Mouse (Mus musculus): ENCODE results near the gene Pdzrn4.

Pdzrn4 gene

GRCm38 (mm10) chr15:92580742-92581383 lies 184.2 kb downstream of the Pdzrn4 start:
- in situ Hi-C loops (cut with MboI; ENCODE audit: low sequenced_read_pairs): no loop called here

GRCm38 (mm10) chr15:92584357-92585138 lies 187.9 kb downstream of the Pdzrn4 start:
- in situ Hi-C loops (cut with MboI; ENCODE audit: low sequenced_read_pairs): no loop called here

GRCm38 (mm10) chr15:92587431-92587830 lies 190.8 kb downstream of the Pdzrn4 start:
- in situ Hi-C loops (cut with MboI; ENCODE audit: low sequenced_read_pairs): no loop called here

GRCm38 (mm10) chr15:92594721-92595120 lies 198.0 kb downstream of the Pdzrn4 start:
- in situ Hi-C loops (cut with MboI; ENCODE audit: low sequenced_read_pairs): no loop called here

GRCm38 (mm10) chr15:92597011-92597780 lies 200.5 kb downstream of the Pdzrn4 start:
- in situ Hi-C loops (cut with MboI; ENCODE audit: low sequenced_read_pairs): no loop called here

GRCm38 (mm10) chr15:92598380-92599295 lies 202.0 kb downstream of the Pdzrn4 start:
- in situ Hi-C loops (cut with MboI; ENCODE audit: low sequenced_read_pairs): no loop called here

DNA sequence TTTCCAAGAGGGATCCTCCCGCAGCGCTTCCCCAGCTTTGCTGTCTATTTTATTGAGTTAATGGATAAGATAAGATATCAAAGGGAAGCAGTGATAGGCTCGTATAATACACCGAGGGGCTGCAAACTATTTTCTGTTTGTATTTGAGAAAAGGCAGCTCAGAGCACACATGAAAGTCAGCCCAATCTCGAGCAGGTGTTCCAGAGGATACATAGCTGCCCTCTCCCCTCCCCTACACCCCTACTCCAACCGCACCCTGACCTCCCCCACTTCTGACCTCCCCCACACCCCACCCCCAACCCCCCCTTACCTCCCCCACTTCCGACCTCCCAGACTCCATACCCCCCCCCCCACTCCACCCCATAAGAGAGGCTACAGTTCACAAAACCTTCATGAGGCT lies 202.7 kb downstream of the Pdzrn4 start:
- in situ Hi-C loops (cut with MboI; ENCODE audit: low sequenced_read_pairs): no loop called here

DNA sequence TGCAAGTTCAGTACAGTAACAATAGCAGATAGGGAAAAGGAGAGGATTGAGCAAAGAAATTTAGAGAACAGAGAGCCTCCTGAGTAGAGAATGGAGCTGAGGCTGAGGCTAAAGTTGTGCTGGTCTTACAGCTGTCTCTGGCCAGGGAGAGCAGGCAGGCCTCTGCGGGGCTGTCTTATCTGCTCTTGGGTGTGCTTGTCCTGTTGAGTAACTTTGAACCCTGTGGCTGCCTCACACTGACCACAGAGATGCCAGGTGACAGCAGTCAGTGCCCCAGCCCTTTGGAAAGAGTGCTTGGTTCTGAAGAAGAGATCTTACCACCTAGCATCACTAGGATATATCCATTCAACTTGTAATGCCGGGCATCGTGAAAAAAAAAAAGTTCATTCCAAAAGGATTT lies 214.2 kb downstream of the Pdzrn4 start:
- in situ Hi-C loops (cut with MboI; ENCODE audit: low sequenced_read_pairs): no loop called here

GRCm38 (mm10) chr15:92612386-92612785 lies 215.7 kb downstream of the Pdzrn4 start:
- in situ Hi-C loops (cut with MboI; ENCODE audit: low sequenced_read_pairs): no loop called here

DNA sequence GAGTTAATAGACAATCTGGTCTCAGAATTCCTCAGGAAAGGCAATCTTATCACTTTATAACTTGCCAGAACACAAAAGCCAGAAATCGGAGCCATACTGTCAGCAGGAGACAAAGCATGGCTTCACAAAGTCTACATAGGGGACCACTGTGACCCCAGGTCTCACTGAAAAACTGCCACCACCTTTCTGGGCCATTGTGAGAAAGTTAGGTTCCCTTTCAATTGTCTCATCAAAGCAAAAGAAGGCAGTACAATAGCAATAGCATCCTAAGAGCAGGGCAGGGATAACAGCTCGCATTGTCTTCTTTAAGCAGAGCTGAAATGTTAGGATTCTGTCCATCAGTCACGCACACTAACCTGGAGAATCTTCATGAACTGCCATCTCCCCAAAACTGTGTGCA lies 216.5 kb downstream of the Pdzrn4 start:
- in situ Hi-C loops (cut with MboI; ENCODE audit: low sequenced_read_pairs): no loop called here

- in situ Hi-C loops (cut with MboI; ENCODE audit: low sequenced_read_pairs): no loop called here
Measured at GRCm38 (mm10) chr15:92621731-92622234, 225.1 kb downstream of the Pdzrn4 start.

GRCm38 (mm10) chr15:92622323-92622722 lies 225.6 kb downstream of the Pdzrn4 start:
- in situ Hi-C loops (cut with MboI; ENCODE audit: low sequenced_read_pairs): no loop called here

DNA sequence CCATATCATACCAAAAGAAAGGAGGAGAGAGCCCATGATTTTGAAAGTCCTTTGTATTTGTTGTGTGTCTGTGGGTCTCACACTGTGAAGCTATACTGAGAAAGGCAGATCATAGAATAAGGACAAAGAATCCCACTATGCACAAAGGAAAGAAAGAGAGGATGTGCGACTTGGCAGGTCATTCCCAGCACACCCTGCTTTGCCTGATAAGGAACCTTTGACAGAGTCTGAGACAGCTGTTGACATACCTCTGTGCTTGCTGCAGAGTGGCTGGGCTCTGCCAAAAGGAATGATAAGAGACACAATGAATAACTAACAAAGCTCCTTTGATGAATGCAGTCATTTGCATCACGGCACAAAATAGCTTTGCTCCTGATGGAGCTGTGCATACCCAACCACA lies 232.5 kb downstream of the Pdzrn4 start:
- in situ Hi-C loops (cut with MboI; ENCODE audit: low sequenced_read_pairs): no loop called here

- in situ Hi-C loops (cut with MboI; ENCODE audit: low sequenced_read_pairs): no loop called here
Measured at GRCm38 (mm10) chr15:92634044-92634610, 237.4 kb downstream of the Pdzrn4 start.

DNA sequence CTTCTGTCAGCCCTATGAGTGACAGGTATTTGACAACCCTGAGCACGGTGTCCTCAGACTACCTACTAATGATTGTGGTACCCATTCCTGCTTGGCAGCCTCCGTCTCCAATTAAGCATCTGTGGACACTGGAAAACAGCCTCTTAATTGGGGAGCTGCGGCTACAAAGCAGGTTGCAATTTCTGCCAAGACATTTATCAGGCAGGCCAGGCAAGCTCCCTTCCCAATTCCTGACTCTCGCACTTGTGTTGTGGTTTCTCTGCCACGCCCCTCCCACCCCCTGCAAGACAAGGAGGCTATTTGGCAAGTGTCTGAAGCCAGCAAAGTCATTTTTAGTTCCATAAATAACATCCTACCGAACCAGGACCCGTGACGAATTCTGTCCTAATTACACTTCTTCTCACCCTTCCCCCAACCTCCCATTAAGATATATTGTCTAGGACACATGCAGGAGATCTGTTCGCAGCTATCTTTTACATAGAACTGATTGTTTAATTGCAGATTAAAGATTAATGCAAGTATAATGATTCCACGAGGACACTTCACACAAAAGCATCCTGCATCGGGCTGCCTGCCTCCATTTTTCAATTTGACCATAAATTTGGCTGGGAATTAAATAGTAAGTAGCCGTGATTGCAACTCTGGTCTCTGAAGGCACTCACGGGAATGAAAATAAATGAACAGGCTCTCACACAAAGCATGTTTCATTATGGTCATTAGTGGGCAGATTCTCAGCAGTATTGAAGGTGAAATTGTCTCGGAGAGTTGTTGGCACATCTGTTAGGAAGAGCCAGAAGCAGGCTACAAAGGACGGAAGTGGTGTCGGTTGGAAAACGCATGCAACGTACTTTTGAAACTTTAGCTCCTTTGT lies 243.8 kb downstream of the Pdzrn4 start:
- in situ Hi-C loops (cut with MboI; ENCODE audit: low sequenced_read_pairs): no loop called here

GRCm38 (mm10) chr15:92671279-92672051 lies 274.8 kb downstream of the Pdzrn4 start:
- in situ Hi-C loops (cut with MboI; ENCODE audit: low sequenced_read_pairs): no loop called here

DNA sequence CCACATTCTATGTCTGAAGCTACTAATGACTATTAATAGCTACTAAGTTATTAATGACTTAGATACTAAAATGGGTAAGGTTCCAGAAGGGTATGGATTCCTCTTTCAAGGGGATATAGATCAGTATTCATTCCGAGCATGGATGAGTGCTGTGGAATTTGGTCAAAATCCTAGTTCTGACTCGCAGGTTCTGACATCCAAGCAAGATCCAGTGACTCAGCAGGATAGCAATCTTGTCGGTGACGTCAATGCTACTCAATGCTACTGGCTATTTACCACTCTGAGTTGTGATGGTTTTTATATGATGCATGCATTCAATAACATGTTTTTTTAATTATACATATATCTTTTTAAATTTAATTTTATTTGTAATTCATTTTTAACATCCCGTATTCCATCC lies 279.4 kb downstream of the Pdzrn4 start:
- in situ Hi-C loops (cut with MboI; ENCODE audit: low sequenced_read_pairs): no loop called here

- in situ Hi-C loops (cut with MboI; ENCODE audit: low sequenced_read_pairs): no loop called here
Measured at GRCm38 (mm10) chr15:92678377-92678776, 281.7 kb downstream of the Pdzrn4 start.
